Mouse (Mus musculus) hindbrain, embryonic 15.5 days (tissue): ENCODE results near the gene Cflar. TPM values are rescaled to one million over a fixed set of nuclear protein-coding genes. Genes with fewer than 3 reads are reported as not detected.
"Not testable (repeated sequence)": the region's sequence is repeated elsewhere in the genome, so short reads cannot be mapped to it uniquely, and the experiment has no call there.

ENCODE experiments used
- ATAC-seq: fragments of 200-750 bp; cut with Nextera tagmentation; 2 replicates; pipeline ENCODE4 v1.8.0; 2017; ENCODE audit warnings: low read depth, moderate number of reproducible peaks, moderate TSS enrichment; ENCODE audit not compliant: low FRiP score
- H3K27ac ChIP-seq: fragments of 300-500 bp; sonication (generic); replicated peaks from 2 replicates; pipeline ENCODE4 v1.5.1; 2015; ENCODE audit warnings: mild to moderate bottlenecking, inconsistent platforms
- H3K27me3 ChIP-seq: fragments of 300-500 bp; sonication (generic); 2 replicates; pipeline ENCODE4 v1.6.1; 2015; ENCODE audit warnings: control low read depth, inconsistent platforms
- H3K36me3 ChIP-seq: fragments of 300-500 bp; sonication (generic); 2 replicates; pipeline ENCODE4 v1.6.1; 2015; ENCODE audit warnings: control low read depth, inconsistent platforms
- H3K4me1 ChIP-seq: fragments of 300-500 bp; sonication (generic); replicated peaks from 2 replicates; pipeline ENCODE4 v1.6.1; 2015; ENCODE audit warnings: control low read depth, inconsistent platforms
- H3K4me2 ChIP-seq: fragments of 300-500 bp; sonication (generic); 2 replicates; pipeline ENCODE4 v1.6.1; 2015; ENCODE audit warnings: moderate library complexity, mild to moderate bottlenecking, inconsistent platforms
- H3K4me3 ChIP-seq: fragments of 300-500 bp; sonication (generic); 2 replicates; pipeline ENCODE4 v1.5.1; 2015; ENCODE audit warnings: mild to moderate bottlenecking, inconsistent platforms
- H3K9ac ChIP-seq: fragments of 300-500 bp; sonication (generic); 2 replicates; pipeline ENCODE4 v1.6.1; 2015; ENCODE audit warnings: inconsistent platforms
- H3K9me3 ChIP-seq: fragments of 300-500 bp; sonication (generic); 2 replicates; pipeline ENCODE4 v1.6.1; 2016; ENCODE audit warnings: control low read depth, inconsistent platforms
- WGBS: fragments of 180-500 bp; shearing (Covaris S2); methylation state at CpG from one replicate; pipeline ENCODE4 v1.1.7; 2015; 5-methylcytosine and 5-hydroxymethylcytosine counted together
- polyA plus RNA-seq: library from polyadenylated mRNA; unstranded; fragments of >200 nt; fragmentation: Nextera tagmentation; extraction: Ambion mirVana; gene quantifications from 2 replicates; pipeline ENCODE4 v1.2.1, GENCODE M21; 2015

Gene Cflar
- polyA plus RNA-seq, 1 experiment from 2014 or later = 17.2 TPM

DNA sequence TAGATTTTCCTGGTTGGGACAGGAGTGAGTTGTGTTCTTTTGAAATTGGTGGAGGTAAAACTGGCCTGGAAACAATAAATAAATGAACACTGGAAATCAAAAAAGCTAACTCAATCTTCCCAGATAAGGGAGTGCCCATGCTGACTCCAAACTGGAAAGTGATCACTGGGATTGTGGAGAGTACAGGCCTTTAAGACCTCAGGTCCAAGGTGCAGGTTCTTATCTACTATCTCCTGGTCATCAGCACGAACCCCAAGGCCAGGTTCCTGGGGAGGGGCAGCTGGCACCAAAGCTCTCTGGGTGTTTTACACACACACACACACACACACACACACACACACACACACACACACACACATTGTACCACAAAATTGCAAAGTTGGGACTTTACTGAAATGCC is 19.6 kb upstream of the Cflar start:
- H3K36me3 ChIP-seq, H3K4me1 ChIP-seq, H3K9me3 ChIP-seq, H3K27ac ChIP-seq, H3K27me3 ChIP-seq, H3K4me2 ChIP-seq, H3K9ac ChIP-seq, ATAC-seq, H3K4me3 ChIP-seq: not testable (repeated sequence)
- WGBS = 78% methylated on average over 1 of the region's 1 CpGs

DNA sequence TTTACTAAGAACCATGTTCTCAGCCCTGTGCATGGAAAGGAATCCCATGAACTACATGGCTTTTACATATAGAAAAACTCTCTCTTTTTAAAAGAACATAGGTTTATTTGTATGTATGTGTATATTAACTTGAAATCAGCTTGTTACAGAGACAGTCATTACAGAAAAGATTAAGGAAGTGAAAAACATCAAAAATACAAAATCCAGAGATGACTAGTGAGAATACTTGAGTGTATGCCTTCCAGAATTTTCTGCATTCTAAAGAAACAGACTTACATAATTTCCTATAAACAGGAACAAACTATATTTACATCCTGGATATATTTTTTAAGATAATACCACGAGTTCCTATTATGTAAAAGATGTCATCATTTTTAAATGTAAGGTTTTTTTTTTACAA is 17.6 kb upstream of the Cflar start:
- no peak for ATAC-seq
- no peaks in the 10 kb centered on the region for H3K36me3 ChIP-seq
- no peak overlapping the region for H3K27ac ChIP-seq

DNA sequence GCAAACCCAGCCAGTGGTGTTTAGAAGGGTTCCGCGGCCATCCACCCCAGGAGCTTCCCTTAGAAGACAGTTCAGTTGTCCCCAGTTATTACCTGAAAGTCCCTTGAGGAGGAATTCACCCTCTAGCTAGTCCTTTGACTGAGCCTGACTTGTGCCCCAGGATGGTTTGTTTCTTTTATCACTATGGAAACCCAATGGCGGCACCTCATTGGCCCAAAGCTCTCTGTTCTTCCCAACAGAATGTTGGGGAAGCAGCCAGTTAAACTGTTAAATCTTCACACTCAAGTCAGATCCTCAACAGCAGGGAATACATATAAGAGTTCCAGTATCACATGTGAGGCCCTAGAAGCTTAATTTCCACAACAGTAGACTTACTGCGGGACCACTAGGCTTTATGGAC is 15.5 kb upstream of the Cflar start, which contains the start of gene Als2cr12:
TSS of gene Als2cr12 (minus strand) at position 180 of the 400 bp plus-strand sequence.
- ATAC-seq, H3K9ac ChIP-seq: not testable (repeated sequence)
- WGBS = 89% methylated on average over 4 of the region's 4 CpGs

More for the DNA sequence above, 17.6 kb upstream of the Cflar start:
- no peak overlapping the region for H3K4me3 ChIP-seq
- H3K27me3 ChIP-seq = no peaks in the 10 kb centered on the region
- H3K9ac ChIP-seq = no peak overlapping the region
- WGBS = 87% methylated on average over 1 of the region's 1 CpGs
- no peaks in the 10 kb centered on the region for H3K4me1 ChIP-seq
- H3K4me2 ChIP-seq = no peak overlapping the region
- no peaks in the 10 kb centered on the region for H3K9me3 ChIP-seq

DNA sequence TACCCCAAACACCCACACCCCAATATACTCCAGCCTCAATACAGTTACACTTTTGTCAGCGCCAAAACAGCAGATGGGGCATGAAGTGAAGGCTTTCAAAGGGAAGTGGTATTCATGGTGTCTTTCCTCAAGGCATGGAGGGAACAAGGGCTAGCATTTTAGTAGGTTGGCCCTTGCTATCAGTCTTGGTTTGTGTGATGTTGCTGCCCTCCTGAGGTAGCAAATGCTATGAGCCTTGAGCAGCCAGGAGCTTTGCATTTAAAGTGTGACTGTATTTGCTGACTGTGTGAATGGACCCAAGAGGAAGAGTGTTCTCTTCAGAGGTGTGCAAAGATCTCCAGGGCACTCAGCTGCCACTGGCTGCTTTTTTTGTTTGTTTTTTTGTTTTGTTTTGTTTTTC is 13.7 kb upstream of the Cflar start:
- not testable (repeated sequence) for H3K9me3 ChIP-seq, H3K4me1 ChIP-seq, H3K4me3 ChIP-seq, H3K27ac ChIP-seq, H3K27me3 ChIP-seq, H3K9ac ChIP-seq, H3K4me2 ChIP-seq, H3K36me3 ChIP-seq
- 0 out of 2 replicates have a peak, but pooled peaks have one; percentile 65 for ATAC-seq
- 68% methylated on average over 1 of the region's 1 CpGs for whole genome bisulfite sequencing

More for the DNA sequence above, 15.5 kb upstream of the Cflar start, which contains the start of gene Als2cr12:
- not testable (repeated sequence) for H3K9me3 ChIP-seq, H3K4me2 ChIP-seq, H3K27ac ChIP-seq, H3K36me3 ChIP-seq, H3K4me3 ChIP-seq, H3K27me3 ChIP-seq, H3K4me1 ChIP-seq

DNA sequence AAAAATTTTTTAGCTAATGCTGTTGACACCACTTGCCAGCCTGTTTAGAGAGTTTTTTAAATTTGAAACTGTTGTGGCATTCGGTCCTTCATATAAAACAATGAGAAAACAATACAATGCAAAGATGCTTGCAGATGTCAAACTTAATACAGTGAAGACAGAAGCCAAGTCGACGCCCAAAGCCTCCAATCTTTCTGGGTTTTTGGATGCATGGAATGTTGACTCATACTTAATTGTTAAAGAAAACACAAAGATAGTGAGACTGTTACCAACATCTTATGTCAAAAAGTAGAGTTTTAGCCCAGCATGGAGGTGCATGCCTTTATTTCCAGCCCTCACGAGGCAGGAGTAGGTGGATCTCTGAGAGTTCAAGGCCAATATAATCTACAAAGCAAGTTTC is 12.5 kb upstream of the Cflar start:
- no peaks in the 10 kb centered on the region for H3K4me1 ChIP-seq
- H3K27ac ChIP-seq = no peak overlapping the region
- no peaks in the 10 kb centered on the region for H3K27me3 ChIP-seq
- H3K36me3 ChIP-seq = no peaks in the 10 kb centered on the region
- 89% methylated on average over 4 of the region's 4 CpGs for WGBS
- no peak overlapping the region for H3K9ac ChIP-seq
- H3K4me3 ChIP-seq = no peak overlapping the region
- no peak overlapping the region for H3K4me2 ChIP-seq
- ATAC-seq = no peak
- H3K9me3 ChIP-seq = no peaks in the 10 kb centered on the region

DNA sequence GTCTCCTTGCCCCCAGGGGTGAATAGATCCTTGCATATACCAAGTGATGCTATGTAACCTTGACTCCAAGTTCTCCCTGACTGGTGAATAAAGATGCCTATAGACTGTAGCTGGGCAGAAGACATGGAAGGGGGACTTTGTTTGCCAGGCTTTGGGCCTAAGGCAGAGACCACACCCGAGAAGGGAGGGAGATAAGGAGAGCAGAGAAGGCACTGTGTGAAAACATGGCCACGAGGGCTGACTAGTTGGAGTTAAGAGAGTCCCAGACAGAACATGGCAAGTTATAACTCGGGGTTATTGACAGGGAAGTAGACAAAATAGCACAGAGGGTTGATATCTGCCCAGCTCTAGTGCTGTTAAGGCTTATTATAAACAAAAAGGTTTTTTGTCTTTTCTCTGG is 11.3 kb upstream of the Cflar start:
- Histone ChIP-seq H3K4me2 (no peak overlapping the region), H3K4me1 (no peaks in the 10 kb centered on the region), H3K9ac (no peak overlapping the region), H3K27ac (no peak overlapping the region), H3K27me3 (no peaks in the 10 kb centered on the region), H3K9me3 (no peaks in the 10 kb centered on the region), H3K36me3 (no peaks in the 10 kb centered on the region), H3K4me3 (no peak overlapping the region)
- WGBS = 79% methylated on average over 3 of the region's 3 CpGs
- ATAC-seq = no peak

DNA sequence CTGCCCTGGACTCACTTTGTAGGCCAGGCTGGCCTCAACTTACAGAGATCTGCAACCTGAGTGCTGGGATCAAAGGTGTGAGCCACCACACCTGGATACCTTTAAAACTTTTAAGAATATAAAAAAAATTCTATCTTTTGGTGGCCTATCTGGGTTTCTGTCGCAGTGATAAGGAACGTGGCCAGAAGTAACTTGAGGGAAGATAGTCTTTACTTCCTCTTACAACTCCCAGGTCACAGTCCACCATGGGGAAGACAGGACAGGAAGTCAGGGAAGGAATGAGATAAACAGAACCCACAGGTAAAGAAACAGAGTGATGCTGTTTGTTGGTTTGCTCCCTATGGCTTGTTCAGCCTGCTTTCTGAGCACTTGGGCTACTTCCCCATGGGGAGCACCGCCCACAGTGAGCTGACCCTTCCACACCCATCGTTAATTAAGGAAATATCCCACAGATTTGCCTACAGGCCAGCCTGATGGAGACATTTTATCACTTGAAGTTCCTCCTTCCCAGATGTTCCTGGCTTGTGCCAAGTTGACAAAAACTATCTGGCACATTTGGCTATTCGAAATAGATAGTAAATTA is 10.6 kb upstream of the Cflar start:
- not testable (repeated sequence) for ATAC-seq, H3K27me3 ChIP-seq

DNA sequence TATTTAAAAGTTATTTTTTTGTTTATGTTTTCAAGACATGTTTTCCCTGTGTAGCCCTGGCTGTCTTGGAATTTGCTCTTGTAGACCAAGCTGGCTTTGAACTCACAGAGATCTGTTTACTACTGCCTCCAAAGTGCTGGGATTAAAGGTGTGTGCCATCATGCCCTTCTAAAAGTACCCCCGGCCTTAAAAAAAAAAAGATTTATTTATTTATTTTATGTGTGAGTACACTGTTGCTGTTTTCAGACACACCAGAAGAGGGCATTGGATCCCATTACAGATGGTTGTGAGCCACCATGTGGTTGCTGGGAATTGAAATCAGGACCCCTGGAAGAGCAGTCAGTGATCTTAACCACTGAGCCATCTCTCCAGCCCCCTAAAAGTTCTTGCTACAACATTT is 1.3 kb upstream of the Cflar start:
- WGBS = 93% methylated on average over 1 of the region's 1 CpGs
- not testable (repeated sequence) for H3K4me3 ChIP-seq, H3K27me3 ChIP-seq, H3K9me3 ChIP-seq, ATAC-seq, H3K36me3 ChIP-seq, H3K27ac ChIP-seq, H3K9ac ChIP-seq, H3K4me2 ChIP-seq
- H3K4me1 ChIP-seq = peaks cover 18% of the 10 kb centered on the region

More for the DNA sequence above, 10.6 kb upstream of the Cflar start:
- H3K4me3 ChIP-seq, H3K9ac ChIP-seq, H3K4me2 ChIP-seq, H3K4me1 ChIP-seq, H3K36me3 ChIP-seq, H3K27ac ChIP-seq, H3K9me3 ChIP-seq: not testable (repeated sequence)
- WGBS = 88% methylated on average over 5 of the region's 5 CpGs

DNA sequence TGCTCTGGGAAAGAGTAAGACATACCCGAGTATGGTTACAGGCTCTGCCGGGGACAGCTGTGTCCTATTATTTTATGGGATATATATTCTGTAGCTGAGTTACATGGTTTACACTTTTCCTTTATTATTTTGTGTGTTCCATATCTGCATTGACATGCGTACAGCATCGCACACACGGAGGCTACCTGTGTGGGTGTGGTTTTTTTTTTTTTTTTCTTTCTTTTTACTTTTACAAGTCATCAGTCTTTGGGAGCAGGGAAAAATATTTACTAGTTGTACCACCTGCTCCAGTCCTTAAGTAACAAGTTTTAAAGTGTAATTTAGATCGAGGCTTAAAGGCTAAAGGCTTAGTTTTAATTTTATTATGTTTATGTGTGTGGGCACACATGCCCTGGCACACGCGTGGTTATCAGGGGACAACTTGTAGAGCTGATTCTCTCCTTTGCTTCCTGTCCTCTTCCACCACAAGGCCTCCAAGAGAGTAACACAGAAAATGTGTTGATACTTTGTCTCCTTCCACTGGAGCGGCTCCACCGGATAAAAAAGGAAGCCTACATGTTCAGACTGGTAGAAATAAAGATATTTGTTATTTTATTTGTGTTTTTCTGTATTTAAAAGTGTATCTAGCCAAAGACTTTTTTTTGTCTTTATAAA is 470 bp upstream of the Cflar start:
- no peak; the same call in 1 of the 2 replicates for ATAC-seq
- Histone ChIP-seq H3K9ac (peak overlapping the region; percentile 75), H3K4me2 (peak overlapping the region; percentile 60), H3K27ac (peak overlapping the region; percentile 89), H3K27me3 (no peaks in the 10 kb centered on the region), H3K4me3 (peak overlapping the region; percentile 70), H3K4me1 (peaks cover 18% of the 10 kb centered on the region), H3K9me3 (no peaks in the 10 kb centered on the region), H3K36me3 (no peaks in the 10 kb centered on the region)
- 52% methylated on average over 10 of the region's 10 CpGs for WGBS

DNA sequence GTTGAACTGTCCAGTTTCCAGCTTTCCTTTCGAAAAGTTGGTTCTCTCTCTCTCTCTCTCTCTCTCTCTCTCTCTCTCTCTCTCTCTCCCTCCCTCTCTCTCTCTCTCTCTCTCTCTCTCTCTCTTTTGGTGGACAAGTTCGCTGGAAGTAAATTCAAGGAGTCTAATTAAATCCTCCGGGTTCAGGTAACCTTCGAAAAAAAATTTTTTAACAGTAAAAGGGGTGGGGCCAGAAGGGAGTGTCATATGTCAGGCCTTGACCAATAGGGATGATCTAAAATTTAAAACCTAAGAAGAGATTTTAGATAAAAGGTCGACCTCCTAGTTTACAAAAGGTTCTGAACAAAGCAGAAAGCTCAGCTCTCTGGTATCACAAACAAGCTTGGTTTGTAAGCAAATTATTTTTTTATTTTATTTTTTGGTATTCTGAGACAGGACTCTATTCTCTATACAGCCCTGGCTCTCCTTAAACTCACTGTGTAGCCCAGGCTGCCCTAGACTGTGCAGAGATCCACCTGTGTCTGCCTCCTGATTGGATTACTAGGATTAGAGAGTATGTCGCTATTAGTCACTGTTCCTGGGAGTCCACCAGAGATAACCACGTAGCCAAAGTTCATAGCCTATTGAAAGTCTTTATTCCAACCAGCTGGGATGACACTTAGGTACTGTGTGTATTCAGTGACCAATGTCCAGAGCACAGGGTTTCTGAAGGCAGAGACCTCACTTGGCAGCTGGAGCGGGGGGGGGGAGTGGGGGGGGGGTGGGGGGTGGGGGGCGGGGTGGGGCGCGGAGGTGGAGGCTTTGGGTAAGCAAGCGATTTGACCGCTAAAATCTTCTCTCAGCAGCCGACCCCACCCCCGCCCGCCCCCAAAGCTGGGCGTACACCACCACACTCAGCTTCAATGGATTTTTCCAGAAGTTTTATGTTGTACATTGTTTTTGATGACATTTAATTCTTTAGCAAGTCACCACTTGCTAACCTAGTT is 1.1 kb downstream of the Cflar start:
- Histone ChIP-seq H3K27me3 (no peaks in the 10 kb centered on the region), H3K9ac (peak overlapping the region; percentile 26), H3K4me3 (peak overlapping the region; percentile 70), H3K36me3 (no peaks in the 10 kb centered on the region), H3K9me3 (no peaks in the 10 kb centered on the region), H3K4me1 (peaks cover 18% of the 10 kb centered on the region), H3K27ac (peak overlapping the region; percentile 89), H3K4me2 (peak overlapping the region; percentile 60)
- peak; percentile 69 for ATAC-seq
- WGBS = 1% methylated on average over 16 of the region's 17 CpGs

DNA sequence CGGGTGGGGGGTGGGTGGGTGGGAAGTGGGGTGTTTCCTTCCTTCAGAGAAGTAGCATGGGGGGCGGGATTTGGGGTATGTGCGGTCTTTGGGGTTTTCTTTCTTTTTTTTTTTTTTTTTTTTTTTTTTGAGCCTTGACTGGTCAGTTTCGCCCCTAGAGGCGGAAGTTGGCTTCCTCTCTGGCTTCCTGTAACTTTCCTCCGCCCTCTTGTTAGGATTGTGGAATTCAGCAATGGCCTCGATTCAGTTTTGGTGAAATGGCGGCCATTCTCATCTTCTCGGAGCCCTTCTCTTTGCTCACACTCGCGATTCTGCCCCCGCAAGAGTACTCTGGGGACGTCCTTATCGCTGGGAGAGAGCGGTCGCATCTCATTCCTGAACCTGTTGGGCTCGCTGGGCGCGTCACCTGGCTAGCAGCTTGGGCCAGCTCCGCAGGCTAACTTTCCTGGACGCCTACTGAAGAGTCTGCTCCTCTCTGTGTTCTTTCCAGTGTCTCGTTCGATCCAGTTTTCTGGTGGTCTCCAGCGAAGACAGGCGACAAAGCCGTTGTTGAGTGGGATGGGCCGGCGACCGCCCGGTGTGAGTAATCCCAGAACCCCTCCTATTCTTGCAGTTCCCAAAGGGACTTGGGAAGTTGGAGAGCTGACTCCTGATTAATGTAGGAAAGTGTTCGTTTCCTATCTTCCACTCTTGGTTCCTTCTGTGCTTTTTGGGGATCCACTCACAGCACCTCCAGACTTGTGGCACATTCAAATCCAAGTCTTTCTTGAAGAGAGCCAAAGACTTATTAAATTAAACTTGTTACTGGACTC is 2.0 kb downstream of the Cflar start:
- H3K27me3 ChIP-seq = no peaks in the 10 kb centered on the region
- H3K4me2 ChIP-seq = peak overlapping the region; percentile 60
- no peaks in the 10 kb centered on the region for H3K36me3 ChIP-seq
- 6% methylated on average over 30 of the region's 31 CpGs for WGBS
- peak overlapping the region; percentile 26 for H3K9ac ChIP-seq
- H3K4me3 ChIP-seq = peak overlapping the region; percentile 70
- 0 out of 2 replicates have a peak, but pooled peaks have one; percentile 13 for ATAC-seq
- peaks cover 18% of the 10 kb centered on the region for H3K4me1 ChIP-seq
- peak overlapping the region; percentile 76 for H3K27ac ChIP-seq
- no peaks in the 10 kb centered on the region for H3K9me3 ChIP-seq
